Mouse (Mus musculus) lung, embryonic 16.5 days (tissue): ENCODE measurements around the gene Capns1. TPM values are rescaled to one million over a fixed set of nuclear protein-coding genes. Genes with fewer than 3 reads are reported as not detected.
"Not testable (repeated sequence)": the region's sequence is repeated elsewhere in the genome, so short reads cannot be mapped to it uniquely, and the experiment has no call there.

Source experiments
- ATAC-seq: fragments of 200-750 bp; cut with Nextera tagmentation; 2 replicates; pipeline ENCODE4 v1.8.0; 2017; ENCODE audit warnings: low read depth, mild to moderate bottlenecking, moderate library complexity
- H3K27ac ChIP-seq: fragments of 300-500 bp; sonication (generic); 2 replicates; pipeline ENCODE4 v1.5.1; 2014; ENCODE audit warnings: mild to moderate bottlenecking, control low read depth, low read length
- H3K27me3 ChIP-seq: fragments of 300-500 bp; sonication (generic); 2 replicates; pipeline ENCODE4 v1.6.1; 2014; ENCODE audit warnings: low read depth, low read length, mixed read lengths; ENCODE audit not compliant: control insufficient read depth, insufficient read depth
- H3K36me3 ChIP-seq: fragments of 300-500 bp; sonication (generic); 2 replicates; pipeline ENCODE4 v1.6.1; 2014; ENCODE audit warnings: low read length; ENCODE audit not compliant: control insufficient read depth, insufficient read depth
- H3K4me1 ChIP-seq: fragments of 300-500 bp; sonication (generic); replicated peaks from 2 replicates; pipeline ENCODE4 v1.6.1; 2014; ENCODE audit warnings: low read length, mixed read lengths; ENCODE audit not compliant: control insufficient read depth, insufficient read depth
- H3K4me2 ChIP-seq: fragments of 300-500 bp; sonication (generic); 2 replicates; pipeline ENCODE4 v1.6.1; 2014; ENCODE audit warnings: low read depth, low read length, control low read depth
- H3K4me3 ChIP-seq: fragments of 300-500 bp; sonication (generic); 2 replicates; pipeline ENCODE4 v1.5.1; 2014; ENCODE audit warnings: mild to moderate bottlenecking, low read length, control low read depth
- H3K9ac ChIP-seq: fragments of 300-500 bp; sonication (generic); 2 replicates; pipeline ENCODE4 v1.6.1; 2014; ENCODE audit warnings: low read length, control low read depth
- H3K9me3 ChIP-seq: fragments of 300-500 bp; sonication (generic); 2 replicates; pipeline ENCODE4 v1.6.1; 2016; ENCODE audit warnings: low read length; ENCODE audit not compliant: control insufficient read depth
- WGBS: fragments of 180-500 bp; shearing (Covaris S2); extraction: QIAGEN DNeasy Blood & Tissue Kit; methylation state at CpG from one replicate; pipeline ENCODE4 v1.1.7; 2014; 5-methylcytosine and 5-hydroxymethylcytosine counted together
- polyA plus RNA-seq: library from polyadenylated mRNA; unstranded; fragments of >200 nt; fragmentation: Nextera tagmentation; extraction: Ambion mirVana; gene quantifications from 2 replicates; pipeline ENCODE4 v1.2.1, GENCODE M21; 2015

Gene Capns1
- polyA plus RNA-seq, 1 experiment from 2014 or later = 91.2 TPM

DNA sequence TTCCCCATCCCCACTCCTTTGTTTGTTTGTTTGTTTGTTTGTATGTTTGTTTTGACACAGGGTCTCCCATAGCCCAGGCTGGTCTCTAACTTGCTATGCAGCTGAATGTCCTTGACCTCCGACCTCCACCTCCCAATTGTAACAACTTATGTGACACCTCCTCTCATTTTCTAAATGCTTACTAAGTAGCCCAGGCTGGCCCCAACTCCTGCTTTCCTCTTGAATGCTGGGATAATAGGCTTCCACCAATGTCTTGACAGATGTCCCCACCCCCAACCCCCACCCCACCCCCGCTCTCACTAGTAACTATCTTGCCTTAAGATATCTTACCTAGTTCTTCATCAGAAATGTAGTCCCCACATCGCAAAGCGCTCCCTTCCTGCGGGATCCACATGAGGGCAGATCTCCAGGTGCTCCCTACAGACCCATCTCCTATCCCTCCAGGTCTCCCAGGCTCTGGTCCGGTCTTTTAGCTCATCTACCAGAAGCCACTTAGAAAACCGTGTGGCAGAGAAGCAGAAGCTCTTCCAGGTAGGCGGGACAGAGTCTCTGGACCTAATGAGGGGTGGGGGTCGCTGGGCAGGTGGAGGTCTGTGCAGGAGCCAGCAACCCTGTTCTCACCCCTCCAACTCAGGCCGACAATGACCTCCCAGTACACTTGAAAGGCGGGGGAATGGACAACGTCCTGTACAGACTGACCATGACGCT lies 13.8 kb downstream of the Capns1 start:
- no peak overlapping the region for H3K4me3 ChIP-seq
- no peak for ATAC-seq

DNA sequence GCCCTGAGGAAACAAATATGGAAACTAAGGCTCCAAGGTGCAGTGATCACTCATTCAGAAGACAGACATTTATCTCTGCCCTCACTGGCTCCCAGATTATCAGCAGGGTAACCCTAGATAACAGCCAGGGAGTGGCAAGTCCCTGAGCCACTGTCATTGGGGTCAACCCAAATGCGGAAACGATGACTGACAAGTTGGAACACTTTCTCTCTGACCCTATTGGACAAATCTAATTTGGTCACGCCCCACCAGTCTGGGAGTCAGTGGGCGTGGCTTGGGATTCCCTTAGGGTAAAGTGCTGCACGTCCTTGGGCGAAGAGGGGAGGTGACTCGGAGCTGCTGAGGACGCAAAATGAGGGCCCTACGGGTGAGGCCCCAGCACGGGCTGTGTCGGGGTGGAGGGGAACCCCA lies 14.7 kb downstream of the Capns1 start, which contains the start of gene Cox7a1:
TSS of gene Cox7a1 (plus strand) at position 266 of the 411 bp plus-strand sequence.
- peak; percentile 79 for ATAC-seq
- H3K9ac ChIP-seq = peak within 1 kb of the TSS; percentile 39
- 1% methylated on average over 11 of the region's 11 CpGs for WGBS

More for the DNA sequence above, 13.8 kb downstream of the Capns1 start:
- H3K4me2 ChIP-seq = peak overlapping the region; percentile 64; the same call in 1 of the 2 replicates
- peaks cover 24% of the 10 kb centered on the region for H3K36me3 ChIP-seq
- WGBS = 70% methylated on average over 13 of the region's 13 CpGs
- H3K4me1 ChIP-seq = peaks cover 6% of the 10 kb centered on the region
- H3K9me3 ChIP-seq = no peaks in the 10 kb centered on the region
- H3K27me3 ChIP-seq = no peaks in the 10 kb centered on the region
- no peak overlapping the region for H3K9ac ChIP-seq
- H3K27ac ChIP-seq = no peak overlapping the region

DNA sequence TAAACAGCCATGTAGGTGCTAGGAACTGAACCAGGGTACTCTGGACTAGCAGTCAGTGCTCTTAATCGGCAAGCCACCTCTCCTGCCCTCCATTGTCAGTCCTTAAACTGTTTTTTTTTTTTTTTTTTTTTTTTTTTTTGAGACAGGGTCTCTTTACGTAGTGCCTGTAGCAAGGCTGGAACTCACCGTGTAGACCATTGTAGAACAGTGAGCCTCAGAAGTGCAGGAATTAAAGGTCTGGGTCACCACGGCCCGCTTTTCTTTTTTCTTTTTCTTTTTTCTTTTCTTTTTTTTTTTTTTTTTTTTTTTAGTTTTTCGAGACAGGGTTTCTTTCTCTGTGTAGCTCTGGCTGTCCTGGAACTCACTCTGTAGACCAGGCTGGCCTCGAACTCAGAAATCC lies 15.4 kb downstream of the Capns1 start:
- peaks cover 20% of the 10 kb centered on the region for H3K36me3 ChIP-seq
- not testable (repeated sequence) for H3K27ac ChIP-seq, H3K27me3 ChIP-seq, H3K9ac ChIP-seq, H3K4me1 ChIP-seq, H3K4me2 ChIP-seq, H3K4me3 ChIP-seq, ATAC-seq, H3K9me3 ChIP-seq
- 62% methylated on average over 7 of the region's 7 CpGs for WGBS

More for the DNA sequence above, 14.7 kb downstream of the Capns1 start, which contains the start of gene Cox7a1:
- H3K27ac ChIP-seq = no peak within 1 kb of the TSS
- no peaks in the 10 kb centered on the region for H3K27me3 ChIP-seq
- H3K4me3 ChIP-seq = peak within 1 kb of the TSS; percentile 40
- peaks cover 21% of the 10 kb centered on the region for H3K36me3 ChIP-seq
- no peaks in the 10 kb centered on the region for H3K9me3 ChIP-seq
- H3K4me1 ChIP-seq = peaks cover 6% of the 10 kb centered on the region
- H3K4me2 ChIP-seq = peak within 1 kb of the TSS; percentile 64

DNA sequence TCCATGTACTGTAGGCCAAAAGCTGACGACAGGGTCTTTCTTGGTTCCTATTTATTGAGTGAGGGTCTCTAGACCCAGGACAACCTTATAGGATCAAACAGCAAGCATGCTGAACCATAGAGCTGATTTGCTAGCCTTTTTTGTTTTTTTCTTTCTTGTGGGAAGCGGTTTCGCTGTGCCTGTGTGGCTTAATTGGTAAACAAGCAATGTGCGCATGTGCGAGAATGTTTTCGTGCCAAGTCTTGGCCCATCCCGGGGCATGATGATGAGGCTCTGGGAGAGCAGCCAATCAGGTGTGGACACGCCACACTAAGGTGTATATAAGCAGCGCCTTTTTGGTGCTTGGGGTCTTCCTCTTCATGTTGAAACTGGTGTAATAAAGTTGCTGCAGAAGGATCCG lies 16.7 kb downstream of the Capns1 start:
- not testable (repeated sequence) for H3K9ac ChIP-seq, H3K27ac ChIP-seq, H3K4me2 ChIP-seq, ATAC-seq, H3K4me1 ChIP-seq, H3K4me3 ChIP-seq, H3K9me3 ChIP-seq, H3K27me3 ChIP-seq
- WGBS = 92% methylated on average over 10 of the region's 10 CpGs
- peaks cover 15% of the 10 kb centered on the region for H3K36me3 ChIP-seq

DNA sequence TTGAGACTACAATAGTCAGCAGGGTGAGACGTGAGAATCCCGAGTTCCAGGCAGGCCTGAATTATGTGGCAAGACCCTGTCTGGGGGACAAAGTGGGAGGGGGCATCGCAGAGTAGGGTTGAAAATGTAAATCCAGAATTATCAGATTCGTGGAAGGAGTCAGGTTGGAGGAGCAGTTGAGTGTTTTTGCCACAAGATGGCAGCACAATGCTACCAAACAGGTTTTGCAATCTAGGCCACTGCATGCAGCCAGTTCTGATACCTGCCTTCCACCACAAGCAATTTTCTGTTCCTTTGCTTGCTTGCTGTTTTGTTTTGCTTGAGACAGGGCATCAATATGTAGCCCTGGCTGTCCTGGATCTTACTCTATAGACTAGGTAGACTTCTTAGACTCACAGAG lies 17.3 kb downstream of the Capns1 start:
- 7% methylated on average over 4 of the region's 4 CpGs for WGBS
- Histone ChIP-seq H3K27me3 (no peaks in the 10 kb centered on the region), H3K27ac (no peak overlapping the region), H3K4me1 (peaks cover 6% of the 10 kb centered on the region), H3K9ac (no peak overlapping the region), H3K4me3 (no peak overlapping the region), H3K36me3 (peaks cover 15% of the 10 kb centered on the region), H3K9me3 (no peaks in the 10 kb centered on the region), H3K4me2 (no peak overlapping the region)
- ATAC-seq = no peak; the same call in 1 of the 2 replicates

DNA sequence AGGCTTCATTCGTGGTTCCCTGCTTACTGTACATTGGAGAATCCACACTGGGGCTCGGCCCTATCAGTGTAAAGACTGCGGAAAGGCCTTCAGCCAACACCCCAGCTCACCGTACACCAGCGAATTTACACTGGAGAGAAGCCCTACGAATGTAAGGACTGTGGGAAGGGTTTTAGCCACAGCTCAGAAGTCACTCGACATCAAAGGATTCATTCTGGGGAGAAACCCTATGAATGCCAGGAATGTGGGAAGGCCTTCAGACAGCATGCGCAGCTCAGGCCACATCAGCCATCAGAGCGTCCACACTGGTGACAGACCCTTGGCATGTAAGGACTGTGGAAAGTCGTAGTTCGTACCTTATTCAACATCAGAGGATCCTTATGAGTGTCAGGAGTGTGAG lies 20.4 kb downstream of the Capns1 start:
- no peak overlapping the region for H3K4me2 ChIP-seq
- H3K9me3 ChIP-seq = no peaks in the 10 kb centered on the region
- no peak for ATAC-seq
- no peak overlapping the region for H3K4me3 ChIP-seq
- no peaks in the 10 kb centered on the region for H3K4me1 ChIP-seq
- no peak overlapping the region for H3K27ac ChIP-seq
- WGBS = 70% methylated on average over 11 of the region's 11 CpGs
- no peak overlapping the region for H3K9ac ChIP-seq
- peaks cover 10% of the 10 kb centered on the region for H3K36me3 ChIP-seq
- no peaks in the 10 kb centered on the region for H3K27me3 ChIP-seq

DNA sequence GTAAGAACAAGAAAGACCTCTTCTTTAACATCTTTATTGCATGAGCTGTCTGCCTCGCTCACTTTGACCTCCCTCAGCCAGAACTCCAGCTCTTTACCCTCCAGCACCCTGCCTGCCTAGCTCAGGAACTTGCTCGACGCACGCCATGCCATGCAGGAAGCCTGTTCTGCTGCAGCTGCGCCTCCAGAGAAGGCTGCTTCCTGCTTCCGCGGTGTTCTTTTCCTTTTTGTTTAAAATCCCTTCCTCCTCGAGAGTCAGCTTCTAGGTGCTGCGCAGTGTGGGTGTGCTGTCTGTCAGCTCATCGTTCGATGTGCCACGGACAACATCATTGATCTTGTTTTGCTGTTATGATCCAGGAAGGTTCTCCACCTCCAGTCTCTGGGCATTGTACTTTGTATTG lies 22.1 kb downstream of the Capns1 start:
- Histone ChIP-seq H3K9me3 (no peaks in the 10 kb centered on the region), H3K27me3 (no peaks in the 10 kb centered on the region), H3K4me1 (no peaks in the 10 kb centered on the region), H3K27ac (no peak overlapping the region), H3K9ac (no peak overlapping the region), H3K4me3 (no peak overlapping the region), H3K36me3 (peaks cover 10% of the 10 kb centered on the region), H3K4me2 (0 out of 2 replicates have a peak overlapping the region, but pooled peaks have one; percentile 1)
- ATAC-seq = no peak
- WGBS = 65% methylated on average over 12 of the region's 12 CpGs

DNA sequence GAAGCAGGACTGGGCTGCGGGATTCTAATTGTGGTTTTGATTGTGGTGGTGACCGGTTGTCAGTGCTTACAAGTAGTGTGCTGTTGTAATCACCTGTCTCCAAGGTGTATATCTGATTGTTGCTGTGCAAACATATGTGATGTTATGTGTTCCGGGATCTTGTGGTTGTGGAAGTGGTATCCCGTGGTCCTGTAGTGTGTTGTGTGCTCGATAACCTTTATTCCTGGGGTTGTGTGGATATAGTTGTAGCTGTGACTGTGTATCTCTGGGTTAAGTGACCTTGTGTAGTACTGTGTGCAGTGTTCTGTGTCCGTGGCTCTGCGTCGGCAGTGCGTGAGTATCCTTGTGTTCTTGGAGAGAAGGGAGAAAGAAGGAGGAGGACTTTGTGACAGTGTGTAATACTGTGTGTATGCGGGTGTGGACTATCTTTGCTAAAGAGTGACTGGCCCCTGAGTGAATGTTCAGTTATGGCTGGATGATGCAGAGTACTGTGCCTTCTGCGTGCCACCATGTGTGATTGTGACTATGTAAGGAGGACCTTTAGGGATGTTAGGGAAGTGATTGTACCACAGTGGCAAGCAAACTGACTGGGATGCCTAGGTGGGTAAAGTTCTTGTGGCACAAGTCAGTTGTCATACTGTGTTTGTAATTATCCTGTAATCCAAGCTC lies 28.2 kb downstream of the Capns1 start:
- H3K27me3 ChIP-seq = no peaks in the 10 kb centered on the region
- H3K36me3 ChIP-seq = peaks cover 19% of the 10 kb centered on the region
- H3K9ac ChIP-seq = peak overlapping the region; percentile 92
- H3K4me1 ChIP-seq = peaks cover 8% of the 10 kb centered on the region; the same call in 1 of the 2 replicates
- H3K4me3 ChIP-seq = peak overlapping the region; percentile 78
- peaks cover 18% of the 10 kb centered on the region for H3K9me3 ChIP-seq
- ATAC-seq = peak; percentile 21; the same call in 1 of the 2 replicates
- no peak overlapping the region; the same call in 1 of the 2 replicates for H3K27ac ChIP-seq
- WGBS = 13% methylated on average over 11 of the region's 11 CpGs
- peak overlapping the region; percentile 87 for H3K4me2 ChIP-seq

DNA sequence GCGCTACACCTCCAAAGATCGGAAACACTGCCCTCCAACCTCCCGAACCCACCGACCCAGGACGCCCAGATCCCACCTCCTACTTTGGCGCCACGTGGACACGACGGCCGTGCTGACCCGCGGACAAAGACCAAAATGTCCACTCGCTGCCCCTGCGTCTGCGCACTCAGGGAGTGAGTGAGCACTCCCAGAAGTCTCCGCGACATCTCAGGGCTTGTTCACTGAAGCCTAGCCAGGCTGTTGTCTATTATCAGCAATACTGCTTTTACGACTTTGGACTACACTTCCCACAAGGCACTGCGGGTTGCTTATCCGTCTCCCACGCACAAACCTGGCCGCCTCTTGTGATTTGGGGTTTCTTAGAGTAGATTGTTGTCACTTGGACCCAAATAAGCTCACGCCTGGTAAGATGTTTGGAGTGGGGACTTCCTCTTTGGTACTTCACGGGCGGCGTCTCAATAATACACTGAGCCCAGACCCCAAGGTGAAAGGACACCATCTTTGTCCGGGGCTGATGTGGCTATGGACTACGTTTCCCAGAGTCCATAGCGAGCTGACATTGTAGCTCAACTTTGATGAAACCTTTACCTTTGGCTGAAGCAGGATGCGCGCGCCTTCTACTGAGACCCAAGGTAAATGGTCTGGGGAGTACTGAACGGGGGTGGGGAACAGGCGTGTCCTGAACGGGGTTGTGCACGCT lies 28.9 kb downstream of the Capns1 start, which contains the start of gene Zfp146:
TSS of gene Zfp146 (minus strand) at position 168 of the 700 bp plus-strand sequence.
- H3K27ac ChIP-seq = peak within 1 kb of the TSS; percentile 90
- H3K9ac ChIP-seq = peak within 1 kb of the TSS; percentile 92
- no peaks in the 10 kb centered on the region for H3K27me3 ChIP-seq
- peaks cover 8% of the 10 kb centered on the region; the same call in 1 of the 2 replicates for H3K4me1 ChIP-seq
- peak within 1 kb of the TSS; percentile 78 for H3K4me3 ChIP-seq
- peaks cover 24% of the 10 kb centered on the region for H3K9me3 ChIP-seq
- WGBS = under 1% methylated on average over 36 of the region's 36 CpGs
- peak; percentile 98 for ATAC-seq
- H3K4me2 ChIP-seq = peak within 1 kb of the TSS; percentile 87
- peaks cover 24% of the 10 kb centered on the region for H3K36me3 ChIP-seq
